Mouse (Mus musculus) liver, embryonic 14.5 days (tissue): Measurements from ENCODE around the gene Rnf5.

Experiments used
- CTCF ChIP-seq: IDR thresholded peaks from 2 replicates; pipeline ENCODE4 v1.5.1; 2016; ENCODE audit warnings: antibody characterized with exemption, low read depth, control low read depth
- EP300 ChIP-seq: IDR thresholded peaks from 2 replicates; pipeline ENCODE4 v1.6.1; 2016; ENCODE audit warnings: antibody characterized with exemption, low read depth

GRCm38 (mm10) chr17:34555483-34555882 is 48.0 kb downstream of the Rnf5 start:
- TF ChIP-seq CTCF (peak; percentile 95), EP300 (no peak)
